Mouse (Mus musculus) cerebellum, adult 11 months (tissue): ENCODE measurements around the gene Ntrk2.

ENCODE experiments used
- DNase-seq: peaks from one replicate; pipeline ENCODE4 v3.0.0; 2022

Ntrk2 gene

GRCm38 (mm10) chr13:58927656-58928226 lies 121.4 kb downstream of the Ntrk2 start:
- no peak for DNase-seq

GRCm38 (mm10) chr13:58928668-58929436 lies 122.5 kb downstream of the Ntrk2 start:
- DNase-seq: no peak

GRCm38 (mm10) chr13:58930161-58930560 lies 123.8 kb downstream of the Ntrk2 start:
- DNase-seq: no peak

GRCm38 (mm10) chr13:58933126-58933525 lies 126.8 kb downstream of the Ntrk2 start:
- DNase-seq: no peak

GRCm38 (mm10) chr13:58934576-58935110 lies 128.3 kb downstream of the Ntrk2 start:
- DNase-seq: no peak

- DNase-seq: no peak
These were observed 129.7 kb downstream of the Ntrk2 start for GRCm38 (mm10) chr13:58935956-58936495.

- DNase-seq: no peak
These were observed 131.5 kb downstream of the Ntrk2 start for GRCm38 (mm10) chr13:58937884-58938283.

- DNase-seq: peak; percentile 87
These were observed 132.1 kb downstream of the Ntrk2 start for GRCm38 (mm10) chr13:58938464-58938863.

- no peak for DNase-seq
These were observed 133.8 kb downstream of the Ntrk2 start for GRCm38 (mm10) chr13:58940208-58940607.

GRCm38 (mm10) chr13:58940798-58941197 lies 134.4 kb downstream of the Ntrk2 start:
- DNase-seq: no peak

GRCm38 (mm10) chr13:58945781-58946180 lies 139.4 kb downstream of the Ntrk2 start:
- DNase-seq: peak; percentile 59

- no peak for DNase-seq
These were observed 140.2 kb downstream of the Ntrk2 start for GRCm38 (mm10) chr13:58946589-58946988.

- DNase-seq: no peak
These were observed 140.7 kb downstream of the Ntrk2 start for GRCm38 (mm10) chr13:58947056-58947455.

- DNase-seq: no peak
These were observed 148.0 kb downstream of the Ntrk2 start for GRCm38 (mm10) chr13:58954331-58954730.

- DNase-seq: no peak
These were observed 148.4 kb downstream of the Ntrk2 start for GRCm38 (mm10) chr13:58954764-58955163.

GRCm38 (mm10) chr13:58955237-58955777 lies 148.9 kb downstream of the Ntrk2 start:
- no peak for DNase-seq

GRCm38 (mm10) chr13:58958171-58958904 lies 152.0 kb downstream of the Ntrk2 start:
- DNase-seq: no peak

GRCm38 (mm10) chr13:58960321-58960720 lies 154.0 kb downstream of the Ntrk2 start:
- no peak for DNase-seq

GRCm38 (mm10) chr13:58964701-58965359 lies 158.5 kb downstream of the Ntrk2 start:
- DNase-seq: no peak

- DNase-seq: no peak
These were observed 159.5 kb downstream of the Ntrk2 start for GRCm38 (mm10) chr13:58965826-58966225.

- DNase-seq: no peak
These were observed 160.1 kb downstream of the Ntrk2 start for GRCm38 (mm10) chr13:58966466-58966865.

- peak; percentile 82 for DNase-seq
These were observed 161.8 kb downstream of the Ntrk2 start for GRCm38 (mm10) chr13:58968168-58968567.
